Mouse (Mus musculus) CD4-positive helper T cell, adult 2 months (primary cell): ENCODE data around the gene Mmadhc.

Experiments
- DNase-seq: peaks from one replicate; pipeline ENCODE4 v3.0.0-alpha.2; 2012; ENCODE audit warnings: low read depth, missing footprints, low spot score

The Mmadhc gene

GRCm38 (mm10) chr2:50296109-50296986, at the start of gene Mmadhc:
Gene Mmadhc, minus strand, starts transcription at chr2:50296801.
- peak; percentile 94 for DNase-seq

DNA sequence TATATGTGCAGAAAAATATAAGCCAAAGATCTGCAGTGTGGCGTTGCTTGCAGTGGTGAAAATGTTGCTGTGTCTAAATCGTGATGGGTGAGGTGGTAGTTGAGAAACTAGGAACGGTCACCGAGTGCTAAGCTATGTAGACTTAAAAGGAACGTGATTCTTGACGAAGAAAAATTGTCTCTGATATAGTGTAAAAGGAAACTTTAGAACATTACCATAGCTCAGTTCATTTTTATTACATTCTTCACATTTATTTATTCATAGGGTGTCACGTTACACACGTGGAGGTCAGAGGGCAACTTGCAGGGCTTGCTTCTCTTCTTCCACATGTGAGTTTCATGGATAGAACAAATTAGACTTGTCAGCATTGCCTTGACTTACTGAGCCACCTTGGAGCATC, 47.0 kb upstream of the Mmadhc start:
- no peak for DNase-seq

DNA sequence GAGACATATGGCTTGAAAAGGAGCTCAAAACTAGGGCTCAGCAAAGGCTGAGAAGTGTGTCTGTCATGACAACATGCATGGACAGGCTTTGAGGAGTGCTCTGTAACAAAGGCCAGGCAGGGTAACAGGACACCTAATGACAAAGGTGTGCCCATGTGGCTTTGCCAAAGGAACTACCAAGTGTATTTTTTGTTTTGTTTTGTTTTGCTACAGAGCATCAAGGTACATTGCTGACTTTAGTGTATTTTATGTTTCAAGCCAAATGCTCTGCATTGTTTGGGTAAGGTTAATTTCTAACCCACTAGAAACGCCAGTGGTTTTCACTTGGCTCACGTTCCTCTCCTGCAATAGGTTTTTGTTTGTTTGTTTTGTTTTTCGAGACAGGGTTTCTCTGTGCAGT, 42.5 kb upstream of the Mmadhc start:
- DNase-seq, result no peak

- DNase-seq, result no peak
Observed at GRCm38 (mm10) chr2:50337596-50337995, 41.0 kb upstream of the Mmadhc start.

GRCm38 (mm10) chr2:50331716-50332270, 35.2 kb upstream of the Mmadhc start:
- no peak for DNase-seq

DNA sequence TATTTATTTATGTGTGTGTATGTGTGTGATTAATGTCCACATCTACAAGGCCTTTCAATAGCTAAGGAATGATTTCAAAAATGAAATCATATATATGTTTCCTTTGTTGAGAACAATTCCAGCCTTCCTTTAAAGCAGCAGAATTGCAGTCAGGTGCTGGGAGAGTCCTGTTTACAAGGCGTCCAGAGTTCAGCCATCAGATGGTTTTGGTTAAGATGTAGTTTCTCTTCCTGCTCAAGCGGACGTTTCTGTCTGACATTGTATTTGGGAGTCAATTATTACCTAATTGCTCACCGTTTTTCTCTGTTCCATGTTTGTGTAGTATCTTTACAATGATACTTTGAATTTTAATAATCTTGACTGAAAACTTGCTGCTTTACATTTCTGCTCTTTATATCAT, 31.6 kb upstream of the Mmadhc start:
- DNase-seq, result no peak

DNA sequence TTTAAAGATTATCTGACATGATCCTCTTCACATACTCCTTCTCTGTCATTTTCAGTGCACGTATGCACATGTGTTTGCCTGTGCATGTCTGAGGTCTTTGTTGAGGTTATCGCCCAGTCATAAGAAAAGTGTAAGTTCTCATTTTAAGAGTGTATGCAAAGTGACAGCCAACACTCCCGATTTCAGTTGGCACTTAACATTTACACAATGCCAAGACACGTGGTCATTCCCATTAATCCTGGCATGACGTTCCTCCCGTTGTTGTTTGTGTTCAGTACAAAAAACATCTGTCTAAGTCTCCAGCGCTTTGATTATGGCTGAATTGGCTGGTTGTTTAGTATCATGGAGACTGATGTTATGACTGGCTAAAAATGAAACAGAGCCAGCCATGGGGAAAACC, 28.2 kb upstream of the Mmadhc start:
- DNase-seq, result no peak

DNA sequence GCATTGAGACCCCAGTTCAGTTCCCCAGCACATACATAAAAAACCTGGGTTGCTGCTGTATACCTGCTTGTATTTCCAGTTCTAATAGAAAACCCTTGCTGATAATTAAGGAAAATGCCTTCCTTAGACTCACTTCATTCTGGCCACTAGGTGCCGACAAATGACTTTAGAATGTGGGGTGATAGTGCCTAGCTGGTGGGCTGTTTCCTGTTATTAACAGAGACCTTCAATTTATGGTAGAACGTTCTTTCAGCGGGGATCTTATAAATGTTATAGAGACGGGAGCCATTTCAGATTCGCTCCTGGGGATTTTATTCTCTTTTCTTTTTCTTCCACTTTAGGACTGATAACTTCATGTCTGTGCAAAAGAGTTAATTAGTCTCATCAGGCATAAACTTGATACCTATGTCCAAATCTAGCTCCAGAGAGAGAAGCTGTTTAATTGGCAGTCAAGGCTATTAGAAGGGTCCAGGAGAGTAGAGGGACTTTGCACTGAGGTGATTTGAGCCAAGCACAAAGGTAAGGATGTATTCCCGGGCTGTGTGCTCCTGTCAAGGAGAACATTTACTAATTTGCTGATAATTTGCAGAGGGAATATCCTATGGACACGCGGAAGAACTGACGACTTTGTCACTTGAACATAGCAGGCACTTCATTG, 10.2 kb upstream of the Mmadhc start:
- no peak for DNase-seq

DNA sequence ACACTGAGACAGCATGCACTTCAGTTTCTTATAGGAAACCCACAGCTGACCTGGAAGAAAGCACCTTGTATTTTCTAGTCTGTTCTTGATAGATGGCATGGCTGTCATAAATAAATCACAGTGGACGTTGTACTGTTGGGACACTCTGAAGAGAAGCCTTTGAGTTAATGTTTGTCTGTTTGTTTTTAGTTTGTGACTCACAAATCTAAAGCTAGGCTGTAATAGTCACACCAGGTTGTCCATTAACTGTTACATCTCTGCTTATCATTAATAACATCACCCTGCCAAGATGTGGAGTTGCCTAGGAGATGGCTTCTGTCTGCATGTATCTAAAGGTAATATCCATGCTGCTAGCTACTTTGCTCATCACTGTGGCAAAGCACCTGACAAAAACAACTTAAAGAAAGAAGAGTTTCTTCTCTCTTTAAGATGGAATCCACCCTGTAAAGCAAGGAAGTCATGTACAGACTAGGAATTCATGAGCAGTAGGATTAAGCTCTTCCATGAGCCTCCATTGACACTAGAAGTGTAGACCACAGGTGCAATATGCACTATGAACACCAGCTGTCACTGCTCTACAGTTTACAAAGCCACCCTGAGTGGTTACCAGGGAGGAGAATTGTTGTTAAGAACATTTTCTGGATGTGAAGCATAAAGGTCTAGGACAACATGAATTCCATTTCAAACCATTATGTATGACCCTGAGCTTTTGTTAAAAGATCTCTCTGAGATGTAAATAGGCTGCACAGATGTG, 8.4 kb upstream of the Mmadhc start:
- no peak for DNase-seq

DNA sequence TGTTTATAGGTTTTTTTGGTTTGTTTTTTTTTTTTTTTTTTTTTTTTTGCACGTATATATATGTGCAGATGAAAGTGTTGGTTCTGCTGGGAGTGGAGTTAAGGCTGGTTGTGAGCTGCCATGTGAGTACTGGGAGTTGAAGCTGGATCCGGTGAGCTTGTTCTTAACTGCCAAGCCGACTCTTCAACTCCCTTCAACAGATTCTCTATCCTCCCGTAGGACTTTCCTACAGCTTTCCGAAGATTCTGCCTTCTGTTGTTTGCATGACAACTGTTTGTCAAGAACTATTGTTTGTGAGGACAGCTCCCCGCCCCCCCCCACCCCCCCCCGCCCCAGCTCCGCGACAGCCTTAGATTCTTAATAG, 368 bp upstream of the Mmadhc start:
- DNase-seq, result no peak

DNA sequence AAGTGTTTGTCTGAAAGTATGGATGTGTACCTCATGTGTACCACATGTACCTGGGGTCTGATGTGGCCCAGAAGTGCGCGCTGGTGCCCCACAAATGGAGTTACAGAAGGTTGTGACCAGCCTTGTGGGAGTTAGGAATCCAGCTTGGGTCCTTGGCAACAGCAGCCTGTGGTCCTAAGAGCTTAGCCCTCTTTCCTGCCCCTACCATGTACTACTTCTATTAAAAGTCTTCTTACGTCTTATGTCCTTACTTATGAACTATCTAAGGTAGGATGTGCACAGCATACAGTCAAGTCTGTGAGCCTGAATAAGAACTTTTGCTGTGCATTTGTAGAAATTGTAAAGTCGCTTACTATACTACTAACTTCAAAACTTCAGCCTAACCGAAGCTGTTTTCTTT, 1.0 kb downstream of the Mmadhc start:
- DNase-seq, result peak; percentile 21

- no peak for DNase-seq
Observed at GRCm38 (mm10) chr2:50294084-50294483, 2.5 kb downstream of the Mmadhc start.

DNA sequence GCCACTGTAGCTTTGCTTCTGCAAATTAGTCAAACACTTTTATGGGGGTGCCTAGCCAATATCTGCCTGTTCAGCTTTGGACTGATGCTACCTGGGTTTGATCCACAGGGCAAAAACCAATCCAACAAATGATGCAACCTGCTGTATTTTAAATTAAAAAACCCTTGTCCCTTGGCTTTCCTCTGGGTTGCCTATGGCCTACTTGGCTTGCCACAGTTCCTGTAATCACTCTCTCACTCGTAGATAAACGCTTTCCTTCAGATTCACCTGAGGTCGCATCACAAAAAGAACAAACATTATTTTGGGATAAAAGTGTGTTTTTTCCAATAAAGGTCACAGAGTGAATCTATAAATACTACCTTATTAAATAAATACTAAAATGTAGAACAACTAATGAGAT, 3.0 kb downstream of the Mmadhc start:
- no peak for DNase-seq

GRCm38 (mm10) chr2:50291901-50292300, 4.7 kb downstream of the Mmadhc start:
- no peak for DNase-seq

GRCm38 (mm10) chr2:50290754-50291153, 5.8 kb downstream of the Mmadhc start:
- peak; percentile 14 for DNase-seq

DNA sequence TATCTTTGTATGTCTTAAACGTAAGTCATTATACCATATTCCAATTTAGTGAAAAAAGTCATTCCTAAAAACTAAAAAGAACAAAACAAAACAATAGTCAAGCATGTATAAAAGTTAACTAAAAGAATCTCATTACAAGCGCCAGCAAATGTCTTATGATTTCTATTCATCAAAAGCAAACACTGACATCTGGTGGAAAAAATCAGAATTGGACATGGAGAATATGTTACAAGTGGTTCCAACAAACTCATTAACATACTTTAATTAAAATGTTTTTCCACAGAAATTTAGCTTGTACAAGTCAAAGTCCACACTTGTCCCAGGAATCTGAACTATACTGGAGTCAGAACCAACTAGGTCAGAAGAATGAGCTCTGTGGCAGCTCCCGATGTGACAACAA, 11.8 kb downstream of the Mmadhc start:
- DNase-seq, result peak; percentile 16

GRCm38 (mm10) chr2:50284040-50284439, 12.6 kb downstream of the Mmadhc start:
- DNase-seq, result no peak

- DNase-seq, result no peak
Observed at GRCm38 (mm10) chr2:50276715-50277114, 19.9 kb downstream of the Mmadhc start.

GRCm38 (mm10) chr2:50273415-50273814, 23.2 kb downstream of the Mmadhc start:
- no peak for DNase-seq

- peak; percentile 17 for DNase-seq
Observed at GRCm38 (mm10) chr2:50272165-50272564, 24.4 kb downstream of the Mmadhc start.

GRCm38 (mm10) chr2:50268514-50268913, 28.1 kb downstream of the Mmadhc start:
- DNase-seq, result no peak

DNA sequence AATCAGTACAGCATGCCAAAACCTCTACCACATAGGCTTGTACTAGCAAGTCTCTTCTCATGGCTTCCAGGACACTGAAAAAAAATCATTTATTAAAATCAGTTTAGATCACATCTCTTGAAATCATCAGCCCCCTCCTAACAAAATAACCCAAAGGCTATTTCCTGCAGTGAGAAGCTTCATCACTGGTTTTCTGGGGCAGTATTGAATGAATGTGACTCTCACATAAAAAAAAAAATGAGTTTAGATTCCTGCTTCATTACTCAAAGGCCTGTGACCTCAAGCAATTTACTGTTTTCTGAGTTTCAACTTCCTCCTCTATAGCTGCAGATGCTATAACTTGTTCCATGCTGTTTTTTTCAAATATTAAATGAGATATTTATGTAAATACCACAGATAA, 29.6 kb downstream of the Mmadhc start:
- no peak for DNase-seq
